Mouse (Mus musculus): ENCODE measurements around the gene 5430427O19Rik.

DNA sequence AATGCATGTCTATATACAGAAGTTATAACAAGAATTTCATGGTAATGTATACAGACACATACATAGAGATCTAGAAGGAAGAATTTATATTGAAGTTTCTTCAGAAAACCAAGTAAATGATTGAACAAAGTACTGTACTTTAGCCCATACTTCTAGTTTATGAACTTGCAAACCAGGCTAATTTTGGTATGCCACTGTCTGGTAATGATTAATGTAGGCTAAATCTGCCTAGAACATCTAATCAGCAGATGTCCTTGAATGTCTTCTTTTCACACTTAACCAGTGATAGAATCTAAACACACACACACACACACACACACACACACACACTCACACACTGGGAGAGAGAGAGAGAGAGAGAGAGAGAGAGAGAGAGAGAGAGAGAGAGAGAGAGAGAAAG is 8.1 kb downstream of the 5430427O19Rik start:
- TF ChIP-seq CTCF (IDR thresholded peaks at IDR 0.05; ENCODE audit: insufficient read depth, low read depth, low read length) (no peak), POLR2A (IDR thresholded peaks at IDR 0.05; ENCODE audit: insufficient read depth, low read depth, low read length) (no peak)
